Mouse (Mus musculus) left cerebral cortex, adult 9 months (tissue): Measurements from ENCODE around the gene Atp5mpl.

Source experiments
- DNase-seq, 2 experiments: peaks; one replicate each; pipeline ENCODE4 v3.0.0; 2022; ENCODE audit warnings: low spot score in 2 of 2

Gene Atp5mpl

GRCm38 (mm10) chr12:111912802-111913201 lies 54.0 kb downstream of the Atp5mpl start:
- DNase-seq: no peak

DNA sequence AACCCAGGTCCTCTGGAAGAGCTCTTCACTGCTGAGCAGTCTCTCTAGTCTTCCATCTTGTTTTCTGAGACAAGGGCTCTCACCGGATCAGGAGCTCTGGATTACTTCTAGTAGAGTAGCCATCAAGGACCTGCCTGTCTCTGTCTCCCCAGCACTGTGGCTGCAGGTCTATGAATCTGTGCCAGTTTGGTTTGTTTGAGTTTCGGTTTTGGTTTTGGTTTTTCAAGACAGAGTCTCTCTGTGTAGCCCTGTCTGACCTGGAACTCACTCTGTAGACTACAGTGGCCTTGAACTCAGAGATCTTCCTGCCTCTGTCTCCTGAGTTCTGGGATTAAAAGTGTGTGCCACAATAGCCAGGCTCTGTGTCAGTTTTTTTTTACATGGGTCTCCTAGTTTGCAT lies 55.0 kb downstream of the Atp5mpl start:
- no peak for DNase-seq
